Mouse (Mus musculus) large intestine, adult 2 months (tissue): Measurements from ENCODE around the gene Irs3. TPM values are rescaled to one million over a fixed set of nuclear protein-coding genes. Genes with fewer than 3 reads are reported as not detected.
"Not testable (repeated sequence)": the region's sequence is repeated elsewhere in the genome, so short reads cannot be mapped to it uniquely, and the experiment has no call there.

Experiments
- DNase-seq: peaks from one replicate; pipeline ENCODE4 v3.0.0-alpha.2; 2012; ENCODE audit warnings: low read depth, low spot score
- WGBS: fragments of 180-500 bp; shearing (Covaris S2); methylation state at CpG from one replicate; pipeline ENCODE4 v1.1.7; 2018; 5-methylcytosine and 5-hydroxymethylcytosine counted together
- polyA plus RNA-seq: library from polyadenylated mRNA; depleted of rRNA; stranded (reverse); fragments of >200 nt; gene quantifications from 2 replicates; pipeline ENCODE4 v1.2.3, GENCODE M21; 2012

Gene Irs3
- polyA plus RNA-seq, 1 experiment = 0.90 TPM

GRCm38 (mm10) chr5:137629306-137629721 lies 16.2 kb downstream of the Irs3 start:
- under 1% methylated on average over 23 of the region's 23 CpGs for WGBS
- DNase-seq = no peak

- peak; percentile 99 for DNase-seq
- under 1% methylated on average over 45 of the region's 46 CpGs for WGBS
These were observed 16.8 kb downstream of the Irs3 start, which contains the start of the genes Fbxo24, Lrch4 and Gm20605 for GRCm38 (mm10) chr5:137628498-137629305. Gene Fbxo24 (minus strand): TSS chr5:137629002. Gene Lrch4 (plus strand): TSS chr5:137629121. Gene Gm20605 (plus strand): TSS chr5:137629175.

- WGBS = under 1% methylated on average over 9 of the region's 9 CpGs
- no peak for DNase-seq
These were observed 17.5 kb downstream of the Irs3 start for GRCm38 (mm10) chr5:137627991-137628390.

- 57% methylated on average over 11 of the region's 11 CpGs for WGBS
- no peak for DNase-seq
These were observed 21.5 kb downstream of the Irs3 start for GRCm38 (mm10) chr5:137623937-137624530.

- DNase-seq = no peak
- 56% methylated on average over 7 of the region's 7 CpGs for WGBS
These were observed 30.2 kb downstream of the Irs3 start for GRCm38 (mm10) chr5:137615347-137615746.

GRCm38 (mm10) chr5:137614921-137615320 lies 30.6 kb downstream of the Irs3 start:
- WGBS = 87% methylated on average over 2 of the region's 2 CpGs
- not testable (repeated sequence) for DNase-seq

- 23% methylated on average over 11 of the region's 11 CpGs for WGBS
- no peak for DNase-seq
These were observed 32.0 kb downstream of the Irs3 start, which contains the start of gene Pcolce for GRCm38 (mm10) chr5:137613550-137613949. Gene Pcolce (minus strand): TSS chr5:137613784.

- DNase-seq = no peak
- WGBS = 77% methylated on average over 5 of the region's 5 CpGs
These were observed 32.4 kb downstream of the Irs3 start for GRCm38 (mm10) chr5:137613076-137613475.

GRCm38 (mm10) chr5:137611245-137611602 lies 34.3 kb downstream of the Irs3 start:
- no peak for DNase-seq
- 25% methylated on average over 6 of the region's 6 CpGs for WGBS

GRCm38 (mm10) chr5:137610548-137611244 lies 34.8 kb downstream of the Irs3 start:
- DNase-seq = no peak
- 41% methylated on average over 12 of the region's 12 CpGs for WGBS

GRCm38 (mm10) chr5:137610056-137610455 lies 35.5 kb downstream of the Irs3 start:
- 72% methylated on average over 4 of the region's 4 CpGs for WGBS
- DNase-seq = no peak

GRCm38 (mm10) chr5:137609292-137609691 lies 36.2 kb downstream of the Irs3 start:
- no peak for DNase-seq
- whole genome bisulfite sequencing = 62% methylated on average over 3 of the region's 3 CpGs

- DNase-seq = no peak
- 57% methylated on average over 23 of the region's 23 CpGs for WGBS
These were observed 36.8 kb downstream of the Irs3 start for GRCm38 (mm10) chr5:137608654-137609190.

GRCm38 (mm10) chr5:137607860-137608653 lies 37.5 kb downstream of the Irs3 start:
- WGBS = 66% methylated on average over 26 of the region's 26 CpGs
- no peak for DNase-seq

GRCm38 (mm10) chr5:137601365-137601729 lies 44.2 kb downstream of the Irs3 start:
- DNase-seq = no peak
- WGBS = under 1% methylated on average over 22 of the region's 22 CpGs

- DNase-seq = peak; percentile 99
- under 1% methylated on average over 41 of the region's 41 CpGs for WGBS
These were observed 44.7 kb downstream of the Irs3 start, which contains the start of gene Mospd3 for GRCm38 (mm10) chr5:137600619-137601364. Gene Mospd3 (minus strand): TSS chr5:137601058.

- 3% methylated on average over 19 of the region's 19 CpGs for WGBS
These were observed 45.3 kb downstream of the Irs3 start for GRCm38 (mm10) chr5:137600281-137600618.

GRCm38 (mm10) chr5:137599600-137599999 lies 45.9 kb downstream of the Irs3 start:
- WGBS = 58% methylated on average over 9 of the region's 9 CpGs
- no peak for DNase-seq

More at GRCm38 (mm10) chr5:137600281-137600618, 45.3 kb downstream of the Irs3 start:
- DNase-seq = no peak
